Mouse (Mus musculus) right cerebral cortex, postnatal 10 days (tissue): ENCODE measurements around the gene Ppm1f.

Experiments used
- DNase-seq, 2 experiments: peaks; one replicate each; pipeline ENCODE4 v3.0.0; 2021; ENCODE audit warnings: low spot score in 2 of 2

The Ppm1f gene

GRCm38 (mm10) chr16:16911641-16912597 is 15.7 kb downstream of the Ppm1f start:
- DNase-seq, result peak; percentile 83 to 85

DNA sequence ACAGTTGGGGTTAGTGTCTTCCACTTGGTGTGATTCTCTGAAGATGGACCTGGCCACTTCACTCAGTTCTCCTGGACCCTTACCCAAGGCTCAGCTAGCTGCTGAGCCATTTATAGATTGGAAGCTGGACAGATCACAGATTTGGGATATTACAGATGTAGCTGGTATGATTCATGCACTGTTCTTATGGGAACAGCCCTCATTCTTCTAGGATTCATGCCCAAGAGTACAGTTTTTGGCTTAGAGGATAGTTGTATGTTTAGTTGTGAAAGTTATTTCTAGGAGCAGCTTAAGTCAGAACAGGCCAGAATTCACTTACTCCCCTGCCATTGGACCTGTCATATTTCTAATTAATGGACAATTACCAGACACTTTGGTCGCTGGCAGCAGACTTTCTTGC is 17.2 kb downstream of the Ppm1f start:
- DNase-seq, result peak in 1 of 2 experiments; percentile 36

GRCm38 (mm10) chr16:16918441-16919117 is 22.3 kb downstream of the Ppm1f start:
- DNase-seq, result peak; percentile 69 to 77

GRCm38 (mm10) chr16:16921021-16921435 is 24.8 kb downstream of the Ppm1f start:
- peak; percentile 52 to 53 for DNase-seq

GRCm38 (mm10) chr16:16924481-16924880 is 28.2 kb downstream of the Ppm1f start:
- DNase-seq, result no peak

GRCm38 (mm10) chr16:16926536-16926935 is 30.3 kb downstream of the Ppm1f start:
- peak; percentile 55 to 67 for DNase-seq

GRCm38 (mm10) chr16:16928908-16929307 is 32.6 kb downstream of the Ppm1f start:
- DNase-seq, result peak in 1 of 2 experiments; percentile 23

DNA sequence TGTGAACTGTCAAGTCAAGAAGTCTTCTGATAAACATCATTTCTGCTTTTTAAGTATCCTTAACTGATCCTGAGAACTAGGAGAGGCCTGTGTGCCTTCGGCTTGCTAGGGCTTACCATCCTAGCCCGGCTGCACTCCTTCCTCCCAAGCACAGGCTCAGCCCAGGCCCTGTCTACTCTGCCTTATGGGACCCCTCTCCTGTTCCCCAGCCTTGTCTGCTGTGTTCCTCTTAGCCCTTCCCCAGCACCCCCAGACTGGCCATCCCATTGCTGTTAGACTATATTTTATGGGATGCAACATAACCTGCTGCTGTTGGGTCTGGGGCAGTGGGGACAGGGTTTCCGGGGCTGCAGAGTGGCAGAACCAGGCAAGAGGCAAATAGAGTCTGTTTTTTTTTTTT is 34.1 kb downstream of the Ppm1f start:
- DNase-seq, result peak in 1 of 2 experiments; percentile 21

GRCm38 (mm10) chr16:16930810-16931296 is 34.6 kb downstream of the Ppm1f start:
- DNase-seq, result peak; percentile 87 to 94

DNA sequence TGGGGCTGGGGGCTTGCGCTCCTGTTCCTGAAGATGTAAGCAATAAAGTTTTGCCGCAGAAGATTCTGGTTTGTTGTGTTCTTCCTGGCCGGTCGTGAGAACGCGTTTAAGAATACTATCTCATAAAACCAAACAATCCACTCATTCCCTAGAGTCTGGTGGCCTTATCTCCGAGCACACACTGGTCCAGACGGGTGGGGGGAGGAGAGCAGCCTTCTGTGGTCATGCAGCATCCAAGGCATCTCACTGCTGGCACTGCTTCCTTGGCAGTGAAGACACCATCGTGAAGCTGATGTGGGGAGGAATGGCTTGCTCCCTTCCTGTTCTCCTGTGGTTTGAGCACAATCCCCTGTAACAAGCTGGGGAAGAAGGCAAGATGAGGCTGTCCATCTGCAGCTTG is 43.3 kb downstream of the Ppm1f start:
- DNase-seq, result peak in 1 of 2 experiments; percentile 9

DNA sequence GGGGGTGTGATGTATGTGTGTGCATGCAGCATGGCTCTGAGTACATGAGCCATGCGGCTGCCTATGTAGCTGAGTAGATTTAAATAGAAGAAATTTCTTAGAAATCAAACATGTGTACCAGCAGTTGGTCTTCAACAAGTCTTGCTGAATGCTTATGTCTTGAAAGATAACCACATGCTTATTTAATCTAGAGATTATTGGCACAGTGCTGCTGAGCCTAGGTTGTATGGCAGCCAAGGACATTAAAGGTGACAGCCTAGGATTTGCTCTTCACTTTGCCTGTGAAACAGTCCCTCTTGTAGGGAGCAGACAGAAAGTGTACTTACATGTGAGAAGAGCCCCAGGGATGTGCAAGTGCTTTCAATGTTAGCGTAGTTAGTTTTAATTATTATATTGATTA is 44.8 kb downstream of the Ppm1f start:
- DNase-seq, result peak in 1 of 2 experiments; percentile 10

- DNase-seq, result no peak
Measured at GRCm38 (mm10) chr16:16958575-16958974, 62.3 kb downstream of the Ppm1f start.

DNA sequence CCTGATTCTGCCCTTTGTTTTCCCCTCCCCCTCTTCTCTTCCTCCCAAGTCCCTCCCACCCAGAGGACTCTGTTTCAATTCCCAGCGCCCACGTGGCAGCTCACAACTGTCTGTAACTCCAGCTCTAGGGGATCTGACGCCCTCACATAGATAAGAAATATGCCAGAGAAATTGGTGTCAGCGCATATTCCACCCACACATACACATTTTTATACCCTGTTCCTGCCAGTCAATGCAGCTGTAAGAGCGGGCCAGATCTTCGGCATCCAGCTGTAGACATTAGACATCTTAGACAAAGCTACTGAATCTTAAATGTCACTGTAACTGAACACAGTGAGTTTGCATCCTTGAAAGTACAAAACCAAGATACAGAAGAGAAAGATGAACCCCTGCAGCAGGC is 63.6 kb downstream of the Ppm1f start:
- no peak for DNase-seq

DNA sequence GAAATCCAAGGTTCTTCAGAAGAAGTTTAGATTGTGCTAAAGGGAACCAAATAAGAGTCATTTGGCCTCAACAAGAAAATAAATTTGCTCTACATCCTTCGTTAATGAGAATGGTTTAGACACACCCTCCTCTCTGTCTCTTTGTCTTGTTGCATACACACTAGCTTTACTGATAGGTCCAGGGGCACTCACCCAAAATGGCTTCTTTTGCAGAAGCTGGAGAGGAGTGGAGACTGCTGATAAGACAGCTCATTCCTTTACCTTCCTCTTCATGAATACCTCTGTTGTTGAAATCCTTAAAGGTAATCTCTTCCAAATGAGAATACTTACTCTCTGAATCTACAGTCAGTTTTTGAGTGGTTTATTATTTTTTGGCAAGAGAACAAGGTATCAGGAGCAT is 68.9 kb downstream of the Ppm1f start:
- no peak for DNase-seq

GRCm38 (mm10) chr16:16966290-16966689 is 70.0 kb downstream of the Ppm1f start:
- no peak for DNase-seq
